Mouse (Mus musculus): ENCODE measurements around the gene Olfr58.

- no peak for TF ChIP-seq CTCF (IDR thresholded peaks at IDR 0.05; ENCODE audit: insufficient read depth, low read length)
- no peak for TF ChIP-seq POLR2A (IDR thresholded peaks at IDR 0.05; ENCODE audit: borderline replicate concordance, extremely low read depth, low read depth, low read length)
These were observed 22.9 kb downstream of the Olfr58 start for GRCm38 (mm10) chr9:19803000-19803399.

Data from lung, adult 2 months (tissue).